Mouse (Mus musculus): ENCODE results near the gene Tmem175. TPM values are rescaled to one million over a fixed set of nuclear protein-coding genes. Genes with fewer than 3 reads are reported as not detected.
A peak's percentile ranks its signal among the peaks of the same experiment; 100 is the strongest.

Gene Tmem175
- polyA plus RNA-seq, 2 experiments, result 8.2 to 12.8 TPM

GRCm38 (mm10) chr5:108665066-108665465 lies 35.5 kb downstream of the Tmem175 start:
- peaks cover 4 to 16% of the 10 kb centered on the region in 2 experiments for H3K4me1 ChIP-seq (replicated peaks; ENCODE audit: control insufficient read depth in 2 of 2, insufficient read depth in 2 of 2, low read length in 1 of 2)
- H3K4me3 ChIP-seq (ENCODE audit: insufficient read depth in 1 of 2, low read depth in 2 of 2, low read length in 2 of 2), result no peak overlapping the region
- peaks cover 2% of the 10 kb centered on the region; the same call in 1 of the 2 replicates for H3K27me3 ChIP-seq (ENCODE audit: control insufficient read depth, insufficient read depth, low read length)
- no peak for TF ChIP-seq CTCF (IDR thresholded peaks at IDR 0.05; ENCODE audit: low read depth)
- TF ChIP-seq EP300 (IDR thresholded peaks at IDR 0.05; ENCODE audit: low read depth), result no peak
- H3K27ac ChIP-seq, result no peak overlapping the region
- H3K36me3 ChIP-seq (replicated peaks; ENCODE audit: control insufficient read depth, insufficient read depth, low read depth), result no peaks in the 10 kb centered on the region
- 25% methylated on average over 3 of the region's 3 CpGs for WGBS (ENCODE audit: insufficient replicate concordance)
- H3K4me2 ChIP-seq (ENCODE audit: low read depth), result no peak overlapping the region
- ATAC-seq (ENCODE audit: insufficient read depth), result no peak
- no peaks in the 10 kb centered on the region for H3K9me3 ChIP-seq (ENCODE audit: control insufficient read depth, low read length)
- DNase-seq (ENCODE audit: low read depth in 3 of 3, low spot score in 3 of 3), result no peak
- H3K9ac ChIP-seq (replicated peaks), result no peak overlapping the region

- H3K36me3 ChIP-seq (replicated peaks; ENCODE audit: control insufficient read depth, insufficient read depth, low read depth), result peaks cover 10% of the 10 kb centered on the region
- TF ChIP-seq EP300 (IDR thresholded peaks at IDR 0.05; ENCODE audit: low read depth), result no peak
- no peak for TF ChIP-seq CTCF (IDR thresholded peaks at IDR 0.05; ENCODE audit: low read depth)
- DNase-seq (ENCODE audit: low read depth in 3 of 3, low spot score in 3 of 3) (no peak), ATAC-seq (ENCODE audit: insufficient read depth) (no peak)
- H3K4me3 ChIP-seq (ENCODE audit: insufficient read depth in 1 of 2, low read depth in 2 of 2, low read length in 2 of 2), result no peak overlapping the region
- H3K27ac ChIP-seq, result no peak overlapping the region
- peaks cover 2% of the 10 kb centered on the region; the same call in 1 of the 2 replicates for H3K27me3 ChIP-seq (ENCODE audit: control insufficient read depth, insufficient read depth, low read length)
- H3K9me3 ChIP-seq (ENCODE audit: control insufficient read depth, low read length), result no peaks in the 10 kb centered on the region
- H3K4me2 ChIP-seq (ENCODE audit: low read depth), result no peak overlapping the region
- H3K9ac ChIP-seq (replicated peaks), result no peak overlapping the region
- WGBS (ENCODE audit: insufficient replicate concordance), result 80% methylated on average over 2 of the region's 2 CpGs
- peaks cover 4 to 13% of the 10 kb centered on the region in 2 experiments for H3K4me1 ChIP-seq (replicated peaks; ENCODE audit: control insufficient read depth in 2 of 2, insufficient read depth in 2 of 2, low read length in 1 of 2)
Measured at GRCm38 (mm10) chr5:108667370-108667769, 37.8 kb downstream of the Tmem175 start.

GRCm38 (mm10) chr5:108668387-108668932 lies 38.9 kb downstream of the Tmem175 start:
- H3K9me3 ChIP-seq (ENCODE audit: control insufficient read depth, low read length), result no peaks in the 10 kb centered on the region
- no peak for TF ChIP-seq EP300 (IDR thresholded peaks at IDR 0.05; ENCODE audit: low read depth)
- TF ChIP-seq CTCF (IDR thresholded peaks at IDR 0.05; ENCODE audit: low read depth), result no peak
- DNase-seq (ENCODE audit: low read depth in 3 of 3, low spot score in 3 of 3), result no peak
- 12% methylated on average over 3 of the region's 3 CpGs for WGBS (ENCODE audit: insufficient replicate concordance)
- H3K9ac ChIP-seq (replicated peaks), result peak overlapping the region; percentile 84
- ATAC-seq (ENCODE audit: insufficient read depth), result no peak
- H3K4me2 ChIP-seq (ENCODE audit: low read depth), result peak overlapping the region; percentile 90
- H3K27ac ChIP-seq, result no peak overlapping the region
- peak overlapping the region; percentile 63 to 82 for H3K4me3 ChIP-seq (ENCODE audit: insufficient read depth in 1 of 2, low read depth in 2 of 2, low read length in 2 of 2)
- peaks cover 4 to 15% of the 10 kb centered on the region in 2 experiments for H3K4me1 ChIP-seq (replicated peaks; ENCODE audit: control insufficient read depth in 2 of 2, insufficient read depth in 2 of 2, low read length in 1 of 2)
- H3K36me3 ChIP-seq (replicated peaks; ENCODE audit: control insufficient read depth, insufficient read depth, low read depth), result peaks cover 14% of the 10 kb centered on the region
- no peaks in the 10 kb centered on the region for H3K27me3 ChIP-seq (ENCODE audit: control insufficient read depth, insufficient read depth, low read length)

GRCm38 (mm10) chr5:108668977-108669936 lies 39.7 kb downstream of the Tmem175 start, which contains the start of gene Dgkq:
TSS of gene Dgkq (minus strand) at chr5:108669672.
- Histone ChIP-seq H3K9ac (replicated peaks) (peak within 1 kb of the TSS; percentile 84), H3K9me3 (ENCODE audit: control insufficient read depth, low read length) (no peaks in the 10 kb centered on the region), H3K27me3 (ENCODE audit: control insufficient read depth, insufficient read depth, low read length) (no peaks in the 10 kb centered on the region), H3K27ac (peak within 1 kb of the TSS; percentile 62), H3K4me3 (ENCODE audit: insufficient read depth in 1 of 2, low read depth in 2 of 2, low read length in 2 of 2) (peak within 1 kb of the TSS; percentile 63 to 82), H3K4me1 (replicated peaks; ENCODE audit: control insufficient read depth in 2 of 2, insufficient read depth in 2 of 2, low read length in 1 of 2) (peaks cover 8 to 22% of the 10 kb centered on the region in 2 experiments), H3K36me3 (replicated peaks; ENCODE audit: control insufficient read depth, insufficient read depth, low read depth) (peaks cover 19% of the 10 kb centered on the region), H3K4me2 (ENCODE audit: low read depth) (peak within 1 kb of the TSS; percentile 90)
- peak; percentile 86 for TF ChIP-seq CTCF (IDR thresholded peaks at IDR 0.05; ENCODE audit: low read depth)
- no peak for TF ChIP-seq EP300 (IDR thresholded peaks at IDR 0.05; ENCODE audit: low read depth)
- DNase-seq (ENCODE audit: low read depth in 3 of 3, low spot score in 3 of 3), result peak; percentile 61 to 75 (median 63)
- 5% methylated on average over 43 of the region's 43 CpGs for WGBS (ENCODE audit: insufficient replicate concordance)
- ATAC-seq (ENCODE audit: insufficient read depth), result peak; percentile 73

- peak overlapping the region; percentile 90 for H3K4me2 ChIP-seq (ENCODE audit: low read depth)
- no peaks in the 10 kb centered on the region for H3K9me3 ChIP-seq (ENCODE audit: control insufficient read depth, low read length)
- H3K9ac ChIP-seq (replicated peaks), result no peak overlapping the region; the same call in 1 of the 2 replicates
- TF ChIP-seq CTCF (IDR thresholded peaks at IDR 0.05; ENCODE audit: low read depth) (no peak), EP300 (IDR thresholded peaks at IDR 0.05; ENCODE audit: low read depth) (no peak)
- H3K4me1 ChIP-seq (replicated peaks; ENCODE audit: control insufficient read depth in 2 of 2, insufficient read depth in 2 of 2, low read length in 1 of 2), result peaks cover 9 to 28% of the 10 kb centered on the region in 2 experiments
- DNase-seq (ENCODE audit: low read depth in 3 of 3, low spot score in 3 of 3), result no peak
- peak overlapping the region; percentile 63 to 82; a peak in 3 of 4 replicates for H3K4me3 ChIP-seq (ENCODE audit: insufficient read depth in 1 of 2, low read depth in 2 of 2, low read length in 2 of 2)
- H3K27ac ChIP-seq, result peak overlapping the region; percentile 62
- H3K27me3 ChIP-seq (ENCODE audit: control insufficient read depth, insufficient read depth, low read length), result no peaks in the 10 kb centered on the region
- ATAC-seq (ENCODE audit: insufficient read depth), result no peak
- peaks cover 19% of the 10 kb centered on the region for H3K36me3 ChIP-seq (replicated peaks; ENCODE audit: control insufficient read depth, insufficient read depth, low read depth)
- WGBS (ENCODE audit: insufficient replicate concordance), result 66% methylated on average over 9 of the region's 9 CpGs
Measured at GRCm38 (mm10) chr5:108669986-108670385, 40.4 kb downstream of the Tmem175 start.
